Mouse (Mus musculus) myocyte (in vitro differentiated cells): Measurements from ENCODE around the gene Ddx60.

Source experiments
- CEBPB ChIP-seq: IDR thresholded peaks from 2 replicates; pipeline ENCODE4 v1.6.1; 2011; ENCODE audit warnings: mild to moderate bottlenecking, moderate library complexity; ENCODE audit not compliant: poor library complexity, insufficient read depth, severe bottlenecking
- E2F4 ChIP-seq: IDR thresholded peaks from one replicate; pipeline ENCODE4 v1.6.1; 2011; ENCODE audit warnings: mild to moderate bottlenecking, control low read depth, moderate library complexity; ENCODE audit not compliant: insufficient read depth
- MAX ChIP-seq: IDR thresholded peaks from one replicate; pipeline ENCODE4 v1.6.1; 2011; ENCODE audit warnings: low read depth, mild to moderate bottlenecking, control low read depth
- MYOD1 ChIP-seq, 3 experiments: IDR thresholded peaks; one replicate each; pipeline ENCODE4 v1.6.1; 2011; ENCODE audit warnings: control low read depth in 2 of 3, low read depth in 2 of 3, mild to moderate bottlenecking in 2 of 3, moderate library complexity in 1 of 3; ENCODE audit not compliant: insufficient read length in 2 of 3, control insufficient read depth in 1 of 3
- POLR2A ChIP-seq: IDR thresholded peaks from one replicate; pipeline ENCODE4 v1.6.1; 2011; ENCODE audit warnings: low read depth, mild to moderate bottlenecking, control low read depth, moderate library complexity; ENCODE audit not compliant: insufficient read length
- REST ChIP-seq: IDR thresholded peaks from one replicate; pipeline ENCODE4 v1.6.1; 2011; ENCODE audit warnings: mild to moderate bottlenecking, control low read depth, moderate library complexity; ENCODE audit not compliant: insufficient read depth, insufficient read length
- TCF12 ChIP-seq: IDR thresholded peaks from one replicate; pipeline ENCODE4 v1.6.1; 2011; ENCODE audit warnings: mild to moderate bottlenecking, control low read depth; ENCODE audit not compliant: poor library complexity, insufficient read depth, severe bottlenecking
- USF1 ChIP-seq: IDR thresholded peaks from one replicate; pipeline ENCODE4 v1.6.1; 2011; ENCODE audit warnings: low read depth, mild to moderate bottlenecking, control low read depth, moderate library complexity

- TF ChIP-seq USF1 (no peak), MAX (no peak), MYOD1 (IDR thresholded peaks at IDR 0.05; ENCODE audit: control insufficient read depth in 1 of 3, insufficient read length in 2 of 3, low read depth in 2 of 3) (no peak), CEBPB (no peak), POLR2A (no peak), E2F4 (no peak), REST (no peak), TCF12 (no peak)
These were observed 86.3 kb downstream of the Ddx60 start for GRCm38 (mm10) chr8:62014166-62014565.
